Mouse (Mus musculus) macrophage (primary cell): ENCODE results near the gene Pigp. TPM values are rescaled to one million over a fixed set of nuclear protein-coding genes. Genes with fewer than 3 reads are reported as not detected.

Experiments used
- H3K27ac ChIP-seq: fragments of 350-480 bp; formaldehyde crosslinking; 2 replicates; pipeline ENCODE4 v1.9.0; 2021
- H3K36me3 ChIP-seq: fragments of 350-480 bp; formaldehyde crosslinking; 2 replicates; pipeline ENCODE4 v1.9.0; 2021; ENCODE audit errors: inconsistent target
- H3K4me3 ChIP-seq: fragments of 350-480 bp; formaldehyde crosslinking; 2 replicates; pipeline ENCODE4 v1.9.0; 2021; ENCODE audit errors: inconsistent target
- H3K79me2 ChIP-seq: fragments of 350-480 bp; formaldehyde crosslinking; 2 replicates; pipeline ENCODE4 v1.9.0; 2021; ENCODE audit errors: inconsistent target
- WGBS: methylation state at CpG from one replicate; pipeline ENCODE4 v1.1.7; 2026; ENCODE audit warnings: inconsistent platforms; ENCODE audit not compliant: missing documents; 5-methylcytosine and 5-hydroxymethylcytosine counted together
- polyA plus RNA-seq: library from polyadenylated mRNA; stranded (reverse); fragments of 250-400 nt; gene quantifications from 3 replicates; pipeline ENCODE4 v1.2.4, GENCODE M21; 2018; ENCODE audit warnings: inconsistent platforms

Pigp gene
- polyA plus RNA-seq, 1 experiment from 2014 or later: 19.2 TPM

DNA sequence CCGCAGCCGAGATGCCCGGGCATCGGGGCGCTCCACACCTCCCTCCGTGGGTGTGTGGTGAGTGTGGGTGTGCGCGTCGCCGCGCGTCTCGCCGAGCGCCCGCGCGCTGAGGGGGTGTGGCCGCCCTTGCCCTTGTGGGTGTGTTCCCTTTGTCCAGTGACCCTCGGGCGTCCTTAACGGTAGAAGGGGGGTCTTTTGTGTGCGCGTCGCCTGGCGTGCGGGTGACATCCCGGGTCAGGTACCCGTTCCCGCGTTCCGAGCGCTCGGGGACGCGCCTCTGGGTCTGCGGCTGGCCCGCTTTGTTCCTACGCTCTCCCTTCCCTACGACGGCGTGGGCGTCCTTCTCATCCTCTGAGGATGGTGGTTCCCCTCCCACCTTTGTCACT is 734 bp downstream of the Pigp start:
- WGBS: under 1% methylated on average over 42 of the region's 43 CpGs
- peak overlapping the region; percentile 28 for H3K4me3 ChIP-seq
- peaks cover 44% of the 10 kb centered on the region for H3K79me2 ChIP-seq
- no peak overlapping the region for H3K27ac ChIP-seq
- no peaks in the 10 kb centered on the region for H3K36me3 ChIP-seq

DNA sequence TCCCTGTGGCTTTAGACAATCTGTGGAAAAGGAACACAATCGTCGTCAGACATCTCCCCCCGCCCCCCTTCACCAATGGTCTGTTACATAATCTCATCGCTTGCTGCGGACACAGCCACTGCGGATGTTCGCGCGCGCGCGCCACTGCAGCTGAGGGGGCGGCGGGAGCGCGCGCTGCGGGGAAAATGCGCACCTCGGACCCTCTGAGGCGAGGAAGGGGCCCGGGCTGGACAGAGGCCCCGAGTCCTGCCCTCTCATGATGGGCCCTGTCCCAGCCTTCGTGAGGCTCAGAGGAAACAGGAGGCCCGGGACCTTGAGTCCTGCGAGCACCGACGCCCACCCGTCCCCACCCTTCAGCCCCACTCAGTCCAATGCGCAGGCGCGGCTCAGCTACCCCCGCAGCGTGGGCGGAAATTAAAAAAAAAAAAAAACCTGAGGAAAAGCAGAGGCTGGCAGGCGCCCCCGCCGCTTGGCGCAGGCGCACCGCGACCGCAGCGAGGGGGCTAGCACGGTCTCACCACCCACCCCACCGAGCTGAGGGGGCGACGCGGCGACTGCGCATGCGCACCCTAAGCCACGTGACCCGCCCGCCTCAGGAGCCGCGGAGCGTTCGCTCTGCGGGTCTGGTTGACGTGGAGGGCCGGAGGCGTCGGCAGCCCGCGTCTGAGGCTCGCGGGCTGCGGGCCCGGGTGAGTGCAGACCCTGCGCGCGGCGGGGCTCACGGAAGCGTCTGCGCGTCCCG is 1.3 kb downstream of the Pigp start, which contains the start of gene Ttc3:
Gene Ttc3 (plus strand): TSS at position 446 of the 742 bp plus-strand sequence.
- 1% methylated on average over 79 of the region's 79 CpGs for WGBS
- no peak within 1 kb of the TSS for H3K27ac ChIP-seq
- H3K4me3 ChIP-seq: peak within 1 kb of the TSS; percentile 28
- H3K36me3 ChIP-seq: no peaks in the 10 kb centered on the region
- peaks cover 38% of the 10 kb centered on the region for H3K79me2 ChIP-seq

GRCm38 (mm10) chr16:94369596-94370172 is 2.0 kb downstream of the Pigp start:
- no peak overlapping the region for H3K27ac ChIP-seq
- WGBS: 8% methylated on average over 6 of the region's 6 CpGs

DNA sequence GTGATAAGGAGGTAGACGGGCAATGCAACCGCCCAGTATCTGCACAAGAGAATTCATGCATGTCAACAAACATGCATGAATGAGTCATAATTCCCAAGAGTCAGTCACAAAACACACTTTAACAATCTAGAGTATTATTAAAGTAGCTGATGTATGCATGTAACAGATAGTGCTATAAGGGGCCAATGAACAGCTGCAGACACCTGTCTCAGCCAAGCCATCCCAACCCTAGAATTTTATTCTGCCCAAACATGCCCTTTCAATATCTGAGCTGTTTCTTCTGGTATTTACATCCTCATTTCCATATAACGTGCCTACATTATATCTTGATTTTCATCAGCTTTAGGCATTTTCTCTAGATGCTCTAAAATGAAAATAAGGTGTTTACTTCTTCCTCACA is 6.2 kb downstream of the Pigp start:
- no peaks in the 10 kb centered on the region for H3K79me2 ChIP-seq
- WGBS: 89% methylated on average over 3 of the region's 3 CpGs
- H3K27ac ChIP-seq: no peak overlapping the region
- H3K36me3 ChIP-seq: no peaks in the 10 kb centered on the region
- no peak overlapping the region for H3K4me3 ChIP-seq

More at GRCm38 (mm10) chr16:94369596-94370172, 2.0 kb downstream of the Pigp start:
- Histone ChIP-seq H3K4me3 (peak overlapping the region; percentile 27; the same call in 1 of the 2 replicates), H3K79me2 (peaks cover 32% of the 10 kb centered on the region; the same call in 1 of the 2 replicates), H3K36me3 (no peaks in the 10 kb centered on the region)

GRCm38 (mm10) chr16:94363814-94364213 is 7.8 kb downstream of the Pigp start:
- H3K79me2 ChIP-seq: no peaks in the 10 kb centered on the region
- WGBS: 62% methylated on average over 4 of the region's 4 CpGs
- H3K4me3 ChIP-seq: no peak overlapping the region
- no peak overlapping the region for H3K27ac ChIP-seq
- no peaks in the 10 kb centered on the region for H3K36me3 ChIP-seq

DNA sequence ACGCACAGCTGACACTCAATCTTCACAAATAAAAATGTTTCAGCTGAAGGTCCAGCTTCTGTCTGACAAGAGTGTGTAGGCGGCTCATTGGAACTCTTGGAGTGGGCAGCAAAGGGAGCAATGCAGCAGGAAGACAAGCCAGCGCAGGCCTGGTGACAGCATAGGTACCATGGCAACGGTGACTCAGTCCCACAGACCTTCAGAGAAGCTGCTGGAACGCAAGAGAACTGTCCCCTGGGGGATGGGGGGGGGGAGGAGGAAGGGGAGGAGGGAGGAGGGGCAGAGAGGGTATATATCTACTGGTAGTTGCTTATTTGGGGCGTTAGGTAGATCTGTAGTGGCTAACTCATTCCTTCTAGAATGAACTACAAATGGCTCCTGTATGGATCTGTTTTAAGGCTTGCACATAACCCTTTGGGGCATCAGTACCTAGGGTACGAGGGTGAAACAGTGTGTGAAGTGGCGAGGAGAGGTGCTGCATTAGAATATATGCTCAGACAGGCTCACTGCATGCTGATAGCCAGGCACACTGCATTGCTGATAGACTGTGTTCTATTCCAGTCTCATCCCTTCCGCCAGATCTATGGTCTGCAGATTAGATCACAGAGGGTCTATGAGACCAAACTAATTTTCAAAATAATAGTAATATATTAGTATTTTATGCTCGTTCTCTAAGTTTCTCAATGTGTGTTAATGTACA is 9.3 kb downstream of the Pigp start:
- no peak overlapping the region for H3K4me3 ChIP-seq
- 71% methylated on average over 10 of the region's 10 CpGs for WGBS
- no peak overlapping the region for H3K27ac ChIP-seq
- no peaks in the 10 kb centered on the region for H3K79me2 ChIP-seq
- no peaks in the 10 kb centered on the region for H3K36me3 ChIP-seq

- 92% methylated on average over 13 of the region's 13 CpGs for WGBS
- Histone ChIP-seq H3K4me3 (no peak overlapping the region), H3K79me2 (no peaks in the 10 kb centered on the region), H3K36me3 (no peaks in the 10 kb centered on the region), H3K27ac (no peak overlapping the region)
Observed at GRCm38 (mm10) chr16:94360578-94361350, 10.9 kb downstream of the Pigp start.

DNA sequence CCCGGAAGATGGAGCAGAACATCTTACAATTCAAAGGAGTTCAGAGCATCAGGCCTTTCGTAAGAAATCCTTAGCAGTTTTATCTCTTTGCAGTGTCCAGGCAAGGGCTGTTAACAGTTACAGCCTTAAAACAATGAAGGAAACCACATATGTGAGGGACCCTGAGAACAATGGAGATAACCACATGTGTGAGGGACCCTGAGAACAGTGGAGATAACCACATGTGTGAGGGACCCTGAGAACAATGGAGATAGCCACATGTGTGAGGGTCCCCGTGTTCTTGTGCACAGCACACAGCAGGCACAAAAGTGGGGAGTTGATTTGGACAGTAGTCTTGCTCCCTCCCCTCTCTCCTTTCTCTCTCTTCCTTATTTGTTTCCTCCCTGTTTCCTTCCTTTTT is 13.6 kb downstream of the Pigp start:
- Histone ChIP-seq H3K36me3 (no peaks in the 10 kb centered on the region), H3K79me2 (no peaks in the 10 kb centered on the region), H3K4me3 (no peak overlapping the region), H3K27ac (no peak overlapping the region)
- 91% methylated on average over 3 of the region's 3 CpGs for WGBS

GRCm38 (mm10) chr16:94356776-94357494 is 14.7 kb downstream of the Pigp start:
- Histone ChIP-seq H3K79me2 (no peaks in the 10 kb centered on the region), H3K36me3 (no peaks in the 10 kb centered on the region), H3K4me3 (no peak overlapping the region), H3K27ac (no peak overlapping the region)
- 88% methylated on average over 11 of the region's 11 CpGs for WGBS

DNA sequence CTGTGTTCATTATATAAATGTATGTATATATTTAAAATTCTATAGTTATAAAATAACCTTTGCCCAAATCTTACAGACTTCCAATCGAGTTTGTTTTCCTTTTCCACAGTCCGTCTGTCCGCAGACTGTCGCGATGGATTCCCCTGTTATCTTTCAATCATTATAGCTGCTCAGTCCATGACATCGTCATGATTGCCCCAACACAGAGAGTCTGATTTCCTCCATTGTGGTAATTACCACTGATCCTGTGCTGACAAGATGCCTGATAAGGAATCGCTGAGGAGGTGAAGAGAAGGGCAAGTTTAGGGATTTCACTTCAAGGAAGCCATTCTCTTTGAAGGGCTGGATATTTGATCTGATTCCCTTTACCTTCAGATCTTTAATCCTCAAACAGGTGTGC is 15.6 kb downstream of the Pigp start:
- Histone ChIP-seq H3K36me3 (no peaks in the 10 kb centered on the region), H3K4me3 (no peak overlapping the region), H3K27ac (no peak overlapping the region), H3K79me2 (no peaks in the 10 kb centered on the region)
- WGBS: 59% methylated on average over 7 of the region's 7 CpGs

DNA sequence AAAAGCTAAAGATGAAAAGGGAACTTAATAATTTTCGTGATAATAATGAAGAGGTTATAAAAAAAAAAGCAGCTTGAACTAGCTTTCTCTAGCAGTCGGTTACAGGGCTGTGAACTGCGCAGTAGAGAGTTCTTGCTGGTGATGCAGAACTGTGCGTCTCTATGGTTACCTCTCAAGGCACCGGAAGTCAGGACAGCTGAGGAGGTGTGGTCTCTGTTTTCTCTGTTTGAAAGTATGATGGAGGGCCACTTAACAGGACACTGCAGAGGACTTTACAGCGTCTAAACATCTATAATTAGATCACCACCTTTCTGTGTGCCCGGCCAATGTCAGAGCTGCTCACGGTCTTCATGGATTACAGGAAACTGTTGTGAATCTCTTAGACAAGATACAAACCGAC is 17.2 kb downstream of the Pigp start:
- no peaks in the 10 kb centered on the region for H3K79me2 ChIP-seq
- no peaks in the 10 kb centered on the region for H3K36me3 ChIP-seq
- WGBS: 18% methylated on average over 9 of the region's 9 CpGs
- H3K27ac ChIP-seq: no peak overlapping the region
- no peak overlapping the region for H3K4me3 ChIP-seq

DNA sequence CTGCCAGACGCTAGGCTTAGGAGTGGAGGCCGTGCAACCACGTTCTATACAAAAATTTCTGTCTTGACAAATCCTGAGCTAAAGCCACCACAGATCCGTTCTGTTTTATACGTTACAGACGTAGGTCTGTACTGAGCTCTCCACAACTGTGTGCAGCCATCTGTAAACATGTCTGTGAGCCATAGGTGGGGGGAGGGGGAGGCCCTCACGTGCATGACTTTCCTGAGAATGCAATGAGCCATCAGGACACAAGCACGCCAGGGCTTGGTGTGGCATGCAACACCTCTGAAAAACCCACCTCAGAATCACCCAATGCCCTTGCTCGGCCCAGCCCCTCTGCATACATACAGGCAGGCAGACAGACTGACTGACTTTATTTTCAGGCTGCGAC is 21.4 kb downstream of the Pigp start:
- Histone ChIP-seq H3K4me3 (no peak overlapping the region), H3K79me2 (no peaks in the 10 kb centered on the region), H3K27ac (no peak overlapping the region), H3K36me3 (no peaks in the 10 kb centered on the region)
- WGBS: 85% methylated on average over 10 of the region's 10 CpGs

DNA sequence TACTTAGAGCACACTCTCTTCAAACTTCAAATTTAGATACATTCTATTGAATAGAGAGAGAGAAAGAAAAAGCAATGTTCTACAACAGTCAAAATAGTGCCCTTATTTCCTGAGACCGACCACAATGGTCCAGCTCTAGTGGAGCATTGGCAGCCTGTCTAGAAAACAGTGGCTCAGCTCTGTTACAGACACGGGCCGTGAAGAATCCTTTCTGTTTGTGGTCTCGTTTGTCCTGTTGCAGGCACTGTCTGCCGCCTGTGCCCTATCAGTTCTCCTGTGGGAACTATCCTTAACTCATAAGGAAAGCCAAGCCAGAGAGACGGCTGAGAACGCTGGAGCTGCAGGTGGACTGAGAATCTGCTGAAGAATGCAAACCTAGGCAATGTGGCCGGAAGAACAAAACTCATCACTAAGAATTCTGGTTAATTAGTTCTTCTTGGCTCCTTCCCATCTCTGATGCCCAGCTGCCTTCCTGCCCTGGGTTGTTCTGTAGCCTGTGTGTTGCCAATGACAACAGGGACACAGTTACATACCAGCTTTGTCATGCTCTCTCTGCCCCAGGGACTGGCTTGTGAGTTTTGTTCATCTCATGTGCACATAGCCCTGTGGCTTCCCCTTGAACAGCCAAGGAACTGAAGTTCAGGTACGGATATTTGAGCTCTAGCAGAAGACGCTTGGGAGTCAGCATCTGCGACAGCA is 21.9 kb downstream of the Pigp start:
- WGBS: 41% methylated on average over 11 of the region's 11 CpGs
- Histone ChIP-seq H3K27ac (no peak overlapping the region), H3K36me3 (no peaks in the 10 kb centered on the region), H3K79me2 (no peaks in the 10 kb centered on the region), H3K4me3 (no peak overlapping the region)
